Mouse (Mus musculus) MEL (cell line): ENCODE results near the gene Ralgds.

Experiments
- CTCF ChIP-seq, 3 experiments: IDR thresholded peaks in 2 of 3; conservative IDR thresholded peaks in 1 of 3; 2 replicates each; pipeline ENCODE4 v1.5.1; 2011 to 2012; ENCODE audit warnings: low read length in 3 of 3, low read depth in 2 of 3, mild to moderate bottlenecking in 2 of 3, improper control_type of control experiment in 1 of 3, inconsistent platforms in 1 of 3, mixed read lengths in 1 of 3, moderate library complexity in 1 of 3; ENCODE audit not compliant: control insufficient read depth in 1 of 3, insufficient read depth in 1 of 3, poor library complexity in 1 of 3, severe bottlenecking in 1 of 3
- ETS1 ChIP-seq: IDR thresholded peaks from 2 replicates; pipeline ENCODE4 v1.6.1; 2012; ENCODE audit warnings: low read depth, mild to moderate bottlenecking, inconsistent platforms, low read length, improper control_type of control experiment, moderate library complexity
- MAX ChIP-seq: IDR thresholded peaks from 2 replicates; pipeline ENCODE4 v1.6.1; 2011; ENCODE audit warnings: low read length, improper control_type of control experiment
- POLR2A ChIP-seq, 2 experiments: IDR thresholded peaks; 2 replicates each; pipeline ENCODE4 v1.6.1; 2011 to 2012; ENCODE audit warnings: low read length in 2 of 2, mild to moderate bottlenecking in 2 of 2, control low read depth in 1 of 2, improper control_type of control experiment in 1 of 2, low read depth in 1 of 2, moderate library complexity in 1 of 2; ENCODE audit not compliant: control insufficient read depth in 1 of 2, insufficient read depth in 1 of 2, poor library complexity in 1 of 2
- ZKSCAN1 ChIP-seq: IDR thresholded peaks from 2 replicates; pipeline ENCODE4 v1.6.1; 2012; ENCODE audit warnings: low read depth, mild to moderate bottlenecking, inconsistent platforms, low read length, improper control_type of control experiment, moderate library complexity

- TF ChIP-seq CTCF (IDR thresholded peaks at IDR 0.05 in 2 of 3, conservative IDR thresholded peaks at IDR 0.05 in 1 of 3; ENCODE audit: control insufficient read depth in 1 of 3, insufficient read depth in 1 of 3, low read depth in 2 of 3, low read length in 3 of 3, poor library complexity in 1 of 3, severe bottlenecking in 1 of 3) (no peak), ETS1 (no peak), ZKSCAN1 (no peak), MAX (no peak), POLR2A (IDR thresholded peaks at IDR 0.05; ENCODE audit: control insufficient read depth in 1 of 2, insufficient read depth in 1 of 2, low read depth in 1 of 2, low read length in 2 of 2, poor library complexity in 1 of 2) (no peak)
Measured at GRCm38 (mm10) chr2:28563830-28564229, 50.9 kb downstream of the Ralgds start.
